Mouse (Mus musculus) forebrain, embryonic 14.5 days (tissue): ENCODE measurements around the gene Trappc5. TPM values are rescaled to one million over a fixed set of nuclear protein-coding genes. Genes with fewer than 3 reads are reported as not detected.
A peak's percentile ranks its signal among the peaks of the same experiment; 100 is the strongest.

Experiments used
- ATAC-seq: fragments of 200-750 bp; cut with Nextera tagmentation; 2 replicates; pipeline ENCODE4 v1.8.0; 2017; ENCODE audit warnings: mild to moderate bottlenecking, moderate library complexity
- DNase-seq: peaks from one replicate; pipeline ENCODE4 v3.0.0-alpha.2; 2015; ENCODE audit warnings: low spot score
- H3K27ac ChIP-seq: fragments of 300-500 bp; sonication (generic); 2 replicates; pipeline ENCODE4 v1.5.1; 2014; ENCODE audit warnings: low read depth, mild to moderate bottlenecking, control low read depth, low read length, moderate library complexity
- H3K27me3 ChIP-seq: fragments of 300-500 bp; sonication (generic); replicated peaks from 2 replicates; pipeline ENCODE4 v1.6.1; 2014; ENCODE audit warnings: low read length, control low read depth, mixed read lengths; ENCODE audit not compliant: control insufficient read depth, insufficient read depth
- H3K36me3 ChIP-seq: fragments of 300-500 bp; sonication (generic); 2 replicates; pipeline ENCODE4 v1.6.1; 2014; ENCODE audit warnings: low read length, control low read depth; ENCODE audit not compliant: control insufficient read depth, insufficient read depth
- H3K4me1 ChIP-seq: fragments of 300-500 bp; sonication (generic); 2 replicates; pipeline ENCODE4 v1.6.1; 2014; ENCODE audit warnings: antibody characterized with exemption, low read length, control low read depth; ENCODE audit not compliant: control insufficient read depth, insufficient read depth
- H3K4me2 ChIP-seq: fragments of 300-500 bp; sonication (generic); 2 replicates; pipeline ENCODE4 v1.6.1; 2014; ENCODE audit warnings: mild to moderate bottlenecking, control low read depth, low read length
- H3K4me3 ChIP-seq: fragments of 300-500 bp; sonication (generic); 2 replicates; pipeline ENCODE4 v1.5.1; 2014; ENCODE audit warnings: low read depth, low read length, control low read depth
- H3K9ac ChIP-seq: fragments of 300-500 bp; sonication (generic); 2 replicates; pipeline ENCODE4 v1.6.1; 2014; ENCODE audit warnings: mild to moderate bottlenecking, low read length, control low read depth, moderate library complexity
- H3K9me3 ChIP-seq: fragments of 300-500 bp; sonication (generic); replicated peaks from 2 replicates; pipeline ENCODE4 v1.6.1; 2016; ENCODE audit warnings: low read length, control low read depth, mixed read lengths; ENCODE audit not compliant: control insufficient read depth
- WGBS: fragments of 180-500 bp; shearing (Covaris S2); extraction: QIAGEN DNeasy Blood & Tissue Kit; methylation state at CpG from one replicate; pipeline ENCODE4 v1.1.7; 2014; 5-methylcytosine and 5-hydroxymethylcytosine counted together
- polyA plus RNA-seq: library from polyadenylated mRNA; unstranded; fragments of >200 nt; fragmentation: Nextera tagmentation; extraction: Ambion mirVana; gene quantifications from 2 replicates; pipeline ENCODE4 v1.2.1, GENCODE M21; 2014

Gene Trappc5
- polyA plus RNA-seq, 1 experiment from 2014 or later, result 52.1 TPM

- ATAC-seq (no peak), DNase-seq (no peak)
- no peaks in the 10 kb centered on the region for H3K27me3 ChIP-seq
- no peaks in the 10 kb centered on the region for H3K9me3 ChIP-seq
- no peaks in the 10 kb centered on the region for H3K4me1 ChIP-seq
- no peak overlapping the region for H3K4me3 ChIP-seq
- H3K27ac ChIP-seq, result no peak overlapping the region
- 81% methylated on average over 3 of the region's 3 CpGs for WGBS
- no peaks in the 10 kb centered on the region for H3K36me3 ChIP-seq
- H3K4me2 ChIP-seq, result no peak overlapping the region
- H3K9ac ChIP-seq, result no peak overlapping the region
These were observed 34.2 kb downstream of the Trappc5 start for GRCm38 (mm10) chr8:3710312-3710711.

- Histone ChIP-seq H3K4me2 (no peak overlapping the region), H3K36me3 (no peaks in the 10 kb centered on the region), H3K27me3 (no peaks in the 10 kb centered on the region), H3K9ac (no peak overlapping the region), H3K27ac (no peak overlapping the region), H3K4me3 (no peak overlapping the region), H3K9me3 (no peaks in the 10 kb centered on the region), H3K4me1 (no peaks in the 10 kb centered on the region)
- WGBS, result 71% methylated on average over 2 of the region's 2 CpGs
- DNase-seq, result no peak
- no peak for ATAC-seq
These were observed 35.5 kb downstream of the Trappc5 start for GRCm38 (mm10) chr8:3711646-3712045.

GRCm38 (mm10) chr8:3717321-3717954 lies 41.3 kb downstream of the Trappc5 start:
- ATAC-seq (no peak), DNase-seq (no peak)
- 88% methylated on average over 12 of the region's 12 CpGs for WGBS
- no peaks in the 10 kb centered on the region for H3K9me3 ChIP-seq
- H3K9ac ChIP-seq, result no peak overlapping the region
- no peaks in the 10 kb centered on the region for H3K36me3 ChIP-seq
- no peak overlapping the region for H3K4me3 ChIP-seq
- no peaks in the 10 kb centered on the region for H3K27me3 ChIP-seq
- H3K27ac ChIP-seq, result no peak overlapping the region
- no peak overlapping the region for H3K4me2 ChIP-seq
- H3K4me1 ChIP-seq, result no peaks in the 10 kb centered on the region

DNA sequence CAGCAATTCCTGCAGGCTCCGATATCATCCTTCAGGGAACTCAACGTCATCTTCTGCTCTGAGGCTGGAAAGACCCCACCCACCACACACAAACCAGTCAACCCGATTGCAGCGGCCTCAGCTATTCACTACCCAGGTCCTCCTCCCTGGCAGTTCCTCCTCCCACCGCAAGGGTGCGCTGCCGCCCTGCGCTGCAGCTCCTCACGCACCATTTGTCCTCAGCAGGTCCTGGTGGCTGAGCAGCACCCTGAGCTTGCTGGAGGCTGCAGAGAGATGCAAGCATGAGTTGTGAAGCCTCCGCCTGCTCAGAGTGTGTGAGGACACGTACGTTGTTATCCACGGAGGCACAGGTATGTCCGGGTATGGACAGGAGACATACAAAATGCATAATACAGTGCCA lies 42.5 kb downstream of the Trappc5 start:
- peak; percentile 50 for DNase-seq
- Histone ChIP-seq H3K4me2 (no peak overlapping the region), H3K9me3 (no peaks in the 10 kb centered on the region), H3K4me1 (no peaks in the 10 kb centered on the region), H3K4me3 (no peak overlapping the region), H3K27me3 (no peaks in the 10 kb centered on the region), H3K9ac (no peak overlapping the region), H3K27ac (no peak overlapping the region), H3K36me3 (no peaks in the 10 kb centered on the region)
- ATAC-seq, result peak; percentile 61; the same call in 1 of the 2 replicates
- 22% methylated on average over 14 of the region's 14 CpGs for WGBS

DNA sequence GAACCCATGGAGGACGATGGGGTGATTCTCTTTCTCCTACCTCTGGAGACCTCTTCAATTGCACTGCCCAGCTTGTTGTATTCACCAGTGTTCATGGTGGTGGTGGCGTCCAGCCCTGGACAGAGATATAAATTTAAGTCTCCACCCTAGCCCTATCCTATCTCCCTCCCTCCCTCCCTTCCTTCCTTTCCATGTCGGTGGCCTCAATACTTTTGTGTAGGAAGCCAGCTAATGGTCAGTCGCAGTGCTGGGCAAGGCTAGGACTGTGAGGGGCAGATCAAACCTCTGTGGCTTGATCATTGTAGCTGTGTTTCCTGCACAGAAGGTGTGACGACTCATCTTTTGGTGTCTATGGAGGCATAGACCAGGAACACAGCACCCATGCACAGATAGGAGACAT lies 44.5 kb downstream of the Trappc5 start, which contains the start of gene Clec4g:
Clec4g (minus strand) TSS at position 101 of the 400 bp plus-strand sequence.
- DNase-seq (no peak), ATAC-seq (no peak)
- WGBS, result 77% methylated on average over 5 of the region's 5 CpGs
- Histone ChIP-seq H3K9ac (no peak within 1 kb of the TSS), H3K4me2 (no peak within 1 kb of the TSS), H3K27ac (no peak within 1 kb of the TSS), H3K27me3 (no peaks in the 10 kb centered on the region), H3K4me3 (no peak within 1 kb of the TSS), H3K36me3 (no peaks in the 10 kb centered on the region), H3K9me3 (no peaks in the 10 kb centered on the region), H3K4me1 (no peaks in the 10 kb centered on the region)

DNA sequence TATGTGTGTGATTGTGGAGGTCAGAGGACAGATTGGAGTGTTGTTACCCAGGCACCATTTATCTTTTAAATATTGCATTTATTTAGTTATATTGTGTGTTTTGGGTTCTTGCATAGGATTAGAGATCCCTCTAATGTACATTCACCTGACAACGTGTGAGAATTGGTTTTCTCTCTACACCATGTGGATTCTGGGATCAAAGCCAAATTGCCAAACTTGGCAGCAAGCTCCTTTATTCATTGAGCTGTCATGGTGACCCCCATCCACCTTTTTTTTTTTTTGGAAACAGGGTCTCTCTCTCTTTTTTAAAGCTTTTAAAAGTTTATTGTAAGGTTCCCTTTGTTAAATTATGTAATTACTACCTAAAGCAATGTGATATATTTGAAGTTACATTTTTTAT lies 44.9 kb downstream of the Trappc5 start:
- H3K27ac ChIP-seq, result no peak overlapping the region
- no peaks in the 10 kb centered on the region for H3K9me3 ChIP-seq
- H3K27me3 ChIP-seq, result no peaks in the 10 kb centered on the region
- no peak for ATAC-seq
- no peak overlapping the region for H3K4me3 ChIP-seq
- no peaks in the 10 kb centered on the region for H3K4me1 ChIP-seq
- no peak overlapping the region for H3K4me2 ChIP-seq
- DNase-seq, result peak; percentile 58
- H3K36me3 ChIP-seq, result no peaks in the 10 kb centered on the region
- H3K9ac ChIP-seq, result no peak overlapping the region
- 21% methylated on average over 1 of the region's 1 CpGs for WGBS

Other genes starting within 250 kb of the Trappc5 start
- 1.9 and 2.3 TPM in 2 replicates for gene Pex11g, start 208.6 kb upstream of the Trappc5 start, polyA plus RNA-seq
- 0.14 and 0.18 TPM in 2 replicates for gene Tex45, start 205.4 kb upstream of the Trappc5 start, polyA plus RNA-seq
- gene Zfp358, start 183.2 kb upstream of the Trappc5 start, polyA plus RNA-seq, result 66.2 and 66.5 TPM in 2 replicates
- 50.5 and 52.2 TPM in 2 replicates for gene Mcoln1, start 175.8 kb upstream of the Trappc5 start, polyA plus RNA-seq
- 16.7 and 20.7 TPM in 2 replicates for gene Pnpla6, start 160.9 kb upstream of the Trappc5 start, polyA plus RNA-seq
- gene C330021F23Rik, start 108.3 kb upstream of the Trappc5 start, polyA plus RNA-seq, result 0.54 and 1.3 TPM in 2 replicates
- gene Camsap3, start 89.0 kb upstream of the Trappc5 start, polyA plus RNA-seq, result 25.9 and 32.5 TPM in 2 replicates
- gene Xab2, start 55.0 kb upstream of the Trappc5 start, polyA plus RNA-seq, result 63.2 and 67.0 TPM in 2 replicates
- gene Pet100, start 54.8 kb upstream of the Trappc5 start, polyA plus RNA-seq, result 95.7 and 99.8 TPM in 2 replicates
- 0.53 and 2.7 TPM in 2 replicates for gene Pcp2, start 50.8 kb upstream of the Trappc5 start, polyA plus RNA-seq
- gene Stxbp2, start 45.3 kb upstream of the Trappc5 start, polyA plus RNA-seq, result 32.4 and 40.1 TPM in 2 replicates
- 0.26 and 0.32 TPM in 2 replicates for gene Retn, start 20.5 kb upstream of the Trappc5 start, polyA plus RNA-seq
- 0.23 TPM in 1 of 2 replicates, not detected in the other for gene Mcemp1, start 10.5 kb upstream of the Trappc5 start, polyA plus RNA-seq
- 13.1 and 13.2 TPM in 2 replicates for gene Fcor, start 3.9 kb upstream of the Trappc5 start, polyA plus RNA-seq
- 0.08 and 0.15 TPM in 2 replicates for gene Fcer2a, start 17.9 kb downstream of the Trappc5 start, polyA plus RNA-seq
- gene Clec4g, start 44.4 kb downstream of the Trappc5 start, polyA plus RNA-seq, result not detected in 2 replicates
- gene Cd209a, start 72.7 kb downstream of the Trappc5 start, polyA plus RNA-seq, result not detected in 2 replicates
- gene Cd209e, start 178.0 kb downstream of the Trappc5 start, polyA plus RNA-seq, result not detected in 2 replicates
- gene Cd209d, start 202.3 kb downstream of the Trappc5 start, polyA plus RNA-seq, result not detected in 2 replicates